9 mouse cellular contexts compared by ENCODE assay signal in genomic region chr8:119422123-119422711, GRCm38 (mm10). TPM values are rescaled to one million over a fixed set of nuclear protein-coding genes. Genes with fewer than 3 reads are reported as not detected.
DNase-seq lines count a peak whose midpoint lies in the region; ATAC-seq lines count a peak whose summit lies in the region.
"Had no signal": no experiment of that assay in that cellular context is flagged by ENCODE, and none has a peak within 500 bp of the region (broad histone marks: within the 10 kb centered on the region; RNA-seq: fewer than 3 reads in every experiment).

No protein-coding gene starts in this region.

- peak overlapping the region; percentile 47; the same call in 1 of the 2 replicates for H3K27ac ChIP-seq in midbrain, embryonic 10.5 days (replicated peaks)
- H3K27ac ChIP-seq in midbrain, embryonic 14.5 days (replicated peaks; ENCODE audit: low read depth, low read length) = no peak overlapping the region
- no peak overlapping the region for H3K27ac ChIP-seq in forebrain, embryonic 16.5 days (ENCODE audit: low read length)
- H3K27ac ChIP-seq: hindbrain, embryonic 15.5 days had no signal

- peaks cover 25% of the 10 kb centered on the region for H3K4me1 ChIP-seq in midbrain, embryonic 10.5 days
- H3K4me1 ChIP-seq in midbrain, embryonic 14.5 days (ENCODE audit: control insufficient read depth, insufficient read depth, low read length) = no peaks in the 10 kb centered on the region
- peaks cover 8% of the 10 kb centered on the region for H3K4me1 ChIP-seq in forebrain, embryonic 16.5 days (replicated peaks; ENCODE audit: control insufficient read depth, insufficient read depth, low read length)

- no peak for ATAC-seq in midbrain, embryonic 14.5 days (ENCODE audit: low FRiP score, low TSS enrichment)
- ATAC-seq in forebrain, embryonic 16.5 days = peak; percentile 33; the same call in 1 of the 2 replicates

- H3K36me3 ChIP-seq in midbrain, embryonic 10.5 days = no peaks in the 10 kb centered on the region
- no peaks in the 10 kb centered on the region for H3K36me3 ChIP-seq in midbrain, embryonic 14.5 days (ENCODE audit: control insufficient read depth, insufficient read depth, low read length)
- no peaks in the 10 kb centered on the region for H3K36me3 ChIP-seq in forebrain, embryonic 16.5 days (ENCODE audit: control insufficient read depth, insufficient read depth)
- H3K36me3 ChIP-seq: hindbrain, embryonic 15.5 days had no signal

- no peak overlapping the region for H3K9ac ChIP-seq in midbrain, embryonic 14.5 days (replicated peaks; ENCODE audit: low read length)
- H3K9ac ChIP-seq in forebrain, embryonic 16.5 days (replicated peaks; ENCODE audit: low read depth, low read length) = no peak overlapping the region
- H3K9ac ChIP-seq: hindbrain, embryonic 15.5 days had no signal

- peaks cover 7% of the 10 kb centered on the region; the same call in 1 of the 2 replicates for H3K27me3 ChIP-seq in midbrain, embryonic 10.5 days (ENCODE audit: low read depth, poor library complexity, severe bottlenecking)
- no peaks in the 10 kb centered on the region for H3K27me3 ChIP-seq in midbrain, embryonic 14.5 days (ENCODE audit: control insufficient read depth, insufficient read depth, low read length)
- H3K27me3 ChIP-seq in forebrain, embryonic 16.5 days (replicated peaks; ENCODE audit: control insufficient read depth, insufficient read depth, low read length) = no peaks in the 10 kb centered on the region
- H3K27me3 ChIP-seq: hindbrain, embryonic 15.5 days had no signal

- DNase-seq in adrenal gland, adult 2 months = peak; percentile 80
- DNase-seq in adrenal gland, adult 8-10 months = no peak
- DNase-seq in midbrain, embryonic 10.5 days (ENCODE audit: low spot score) = no peak
- DNase-seq in midbrain, embryonic 14.5 days = no peak
- peak; percentile 49 for DNase-seq in lung, postnatal 36 days
- DNase-seq in ovary, postnatal 14 days (ENCODE audit: low spot score) = no peak
- no peak for DNase-seq in testis, postnatal 14 days (ENCODE audit: low spot score)

- no peak overlapping the region for H3K4me2 ChIP-seq in midbrain, embryonic 14.5 days (ENCODE audit: low read length)
- H3K4me2 ChIP-seq in forebrain, embryonic 16.5 days (ENCODE audit: low read length) = no peak overlapping the region
- H3K4me2 ChIP-seq: hindbrain, embryonic 15.5 days had no signal

- H3K9me3 ChIP-seq in midbrain, embryonic 10.5 days (replicated peaks) = no peaks in the 10 kb centered on the region
- no peaks in the 10 kb centered on the region for H3K9me3 ChIP-seq in midbrain, embryonic 14.5 days (ENCODE audit: control insufficient read depth, low read length)
- no peaks in the 10 kb centered on the region for H3K9me3 ChIP-seq in forebrain, embryonic 16.5 days (ENCODE audit: control insufficient read depth, low read length)
- H3K9me3 ChIP-seq: hindbrain, embryonic 15.5 days had no signal

- no peak overlapping the region for H3K4me3 ChIP-seq in midbrain, embryonic 10.5 days
- H3K4me3 ChIP-seq in midbrain, embryonic 14.5 days (replicated peaks; ENCODE audit: low read depth, low read length) = no peak overlapping the region
- no peak overlapping the region for H3K4me3 ChIP-seq in forebrain, embryonic 16.5 days (replicated peaks; ENCODE audit: low read length)
- H3K4me3 ChIP-seq: hindbrain, embryonic 15.5 days had no signal

- 70% methylated on average over 9 of the region's 9 CpGs for WGBS in midbrain, embryonic 10.5 days
- 58% methylated on average over 9 of the region's 9 CpGs for WGBS in midbrain, embryonic 14.5 days
- WGBS in forebrain, embryonic 16.5 days = 47% methylated on average over 9 of the region's 9 CpGs

RNA-seq across cellular contexts. Expression of gene Osgin1, which starts 11.7 kb away (rescaled TPM):
- 100 to 1,000 TPM; 123 to 166 TPM for total RNA-seq in adrenal gland, adult 2 months (2021)
- polyA plus RNA-seq in adrenal gland, adult 2 months (2012; rRNA removed) = 266 and 274 TPM in 2 replicates
- 100 to 1,000 TPM in 3 of 4 experiments, 10 to 100 TPM in 1; 77.7 to 149 (median 123) TPM for total RNA-seq in adrenal gland, adult 8-10 months (2022)
- 0.21 and 0.23 TPM in 2 replicates for polyA plus RNA-seq in midbrain, embryonic 10.5 days (2016; fragmentation: Nextera tagmentation; extraction: Ambion mirVana)
- 0.26 TPM in 1 of 2 replicates, not detected in the other for polyA plus RNA-seq in midbrain, embryonic 14.5 days (2014; fragmentation: Nextera tagmentation; extraction: Ambion mirVana)
- 0.20 TPM in 2 replicates for polyA plus RNA-seq in forebrain, embryonic 16.5 days (2015; fragmentation: Nextera tagmentation; extraction: Ambion mirVana)

RNA-seq across cellular contexts. Expression of gene Necab2, which starts 24.3 kb away (rescaled TPM):
- 1 to 10 TPM; 6.5 to 8.2 TPM for total RNA-seq in adrenal gland, adult 2 months (2021)
- polyA plus RNA-seq in adrenal gland, adult 2 months (2012; rRNA removed) = 6.8 and 8.4 TPM in 2 replicates
- 10 to 100 TPM in 3 of 4 experiments, 1 to 10 TPM in 1; 9.9 to 13.7 (median 11.9) TPM for total RNA-seq in adrenal gland, adult 8-10 months (2022)
- 16.3 and 17.0 TPM in 2 replicates for polyA plus RNA-seq in midbrain, embryonic 10.5 days (2016; fragmentation: Nextera tagmentation; extraction: Ambion mirVana)
- polyA plus RNA-seq in midbrain, embryonic 14.5 days (2014; fragmentation: Nextera tagmentation; extraction: Ambion mirVana) = 45.7 and 56.4 TPM in 2 replicates
- 11.9 and 28.9 TPM in 2 replicates for polyA plus RNA-seq in forebrain, embryonic 16.5 days (2015; fragmentation: Nextera tagmentation; extraction: Ambion mirVana)

RNA-seq across cellular contexts. Expression of gene Mlycd, which starts 27.5 kb away (rescaled TPM):
- total RNA-seq in adrenal gland, adult 2 months (2021) = 10 to 100 TPM; 41.8 to 69.4 TPM
- polyA plus RNA-seq in adrenal gland, adult 2 months (2012; rRNA removed) = 110 and 118 TPM in 2 replicates
- 10 to 100 TPM; 46.6 to 60.5 (median 54.6) TPM for total RNA-seq in adrenal gland, adult 8-10 months (2022)
- 10.9 and 11.4 TPM in 2 replicates for polyA plus RNA-seq in midbrain, embryonic 10.5 days (2016; fragmentation: Nextera tagmentation; extraction: Ambion mirVana)
- polyA plus RNA-seq in midbrain, embryonic 14.5 days (2014; fragmentation: Nextera tagmentation; extraction: Ambion mirVana) = 17.6 and 19.4 TPM in 2 replicates
- polyA plus RNA-seq in forebrain, embryonic 16.5 days (2015; fragmentation: Nextera tagmentation; extraction: Ambion mirVana) = 13.0 and 13.9 TPM in 2 replicates

Comparison
In these comparisons a context has a peak if more than half of its experiments do, and no peak if none do; other contexts are left out.
1. DNase-seq: peak in adrenal gland, adult 2 months (single experiment) and lung, postnatal 36 days (single experiment); none in adrenal gland, adult 8-10 months (single experiment), midbrain, embryonic 10.5 days (single experiment), midbrain, embryonic 14.5 days (single experiment), ovary, postnatal 14 days (single experiment) and testis, postnatal 14 days (single experiment).
2. RNA of gene Osgin1, which starts 11.7 kb away (polyA plus RNA-seq): 266 to 274 TPM in adrenal gland, adult 2 months; 0.21 to 0.23 TPM in midbrain, embryonic 10.5 days, 0.20 TPM in forebrain, embryonic 16.5 days and 0.26 TPM in midbrain, embryonic 14.5 days; every median in the first group is over 100 times any median in the second.